Mouse (Mus musculus) c-Kit-positive CD71-negative TER-119-negative erythroid progenitor cells, embryonic 14.5 days (primary cell): ENCODE measurements at regions not wholly inside any gene's neighbourhood (a gene's known extent, or its start where the extent isn't known, plus 50 kb on each side); places are given as distances from the start of the nearest gene placed in this dataset.

ENCODE experiments used
- DNase-seq: peaks from one replicate; pipeline ENCODE4 v3.0.0-alpha.2; 2013; ENCODE audit warnings: low read depth

DNA sequence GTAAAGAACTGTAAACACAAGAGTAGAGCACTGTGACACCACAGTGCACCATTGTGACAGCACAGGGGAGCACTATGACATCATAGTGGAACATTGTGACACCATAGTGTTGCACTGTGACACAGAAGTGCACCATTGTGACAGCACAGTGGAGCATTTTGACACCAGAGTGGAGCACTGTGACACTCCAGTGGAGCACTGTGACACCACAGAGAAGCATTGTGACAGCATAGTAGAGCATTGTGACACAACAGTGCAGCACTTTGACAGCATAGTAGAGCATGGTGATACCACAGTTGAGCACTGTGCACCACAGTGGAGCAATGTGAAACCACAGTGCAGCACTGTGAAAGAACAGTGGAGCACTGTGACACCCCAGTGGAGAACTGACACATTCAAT is 2750.4 kb upstream of the Gm8797 start:
- peak; percentile 3 for DNase-seq

DNA sequence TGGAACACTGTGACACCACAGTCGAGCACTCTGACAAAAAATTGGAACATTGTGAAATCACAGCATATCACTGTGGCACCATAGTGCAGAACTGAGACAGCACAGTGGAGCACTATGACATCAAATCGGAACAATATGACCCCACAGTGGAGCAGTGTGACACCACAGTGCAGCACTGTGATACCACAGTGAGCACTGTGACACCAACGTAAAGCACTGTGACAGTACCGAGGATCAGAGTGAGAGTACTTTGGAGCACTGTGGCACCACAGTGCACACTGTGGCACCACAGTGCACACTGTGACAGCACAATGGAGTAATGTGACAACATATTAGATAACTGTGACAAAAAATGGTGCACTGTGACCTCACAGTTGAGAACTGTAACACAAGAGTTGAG is 2749.4 kb upstream of the Gm8797 start:
- DNase-seq: no peak

DNA sequence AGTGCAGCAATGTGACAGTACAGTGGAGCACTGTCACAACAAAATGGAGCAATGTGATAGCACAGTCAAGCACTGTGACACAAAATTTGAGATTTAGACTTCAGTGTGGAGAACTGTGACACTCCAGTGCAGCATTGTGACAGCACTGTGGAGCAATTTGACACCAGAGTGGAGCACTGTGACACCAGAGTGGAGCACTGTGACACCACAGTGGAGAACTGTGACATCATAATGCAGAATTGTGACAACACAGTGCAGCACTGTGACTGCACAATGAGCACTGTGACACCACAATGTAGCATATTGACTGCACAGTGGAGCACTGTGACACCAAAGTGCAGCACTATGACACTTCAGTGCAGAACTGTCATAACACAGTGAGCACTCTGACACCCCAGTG is 2749.0 kb upstream of the Gm8797 start:
- no peak for DNase-seq

DNA sequence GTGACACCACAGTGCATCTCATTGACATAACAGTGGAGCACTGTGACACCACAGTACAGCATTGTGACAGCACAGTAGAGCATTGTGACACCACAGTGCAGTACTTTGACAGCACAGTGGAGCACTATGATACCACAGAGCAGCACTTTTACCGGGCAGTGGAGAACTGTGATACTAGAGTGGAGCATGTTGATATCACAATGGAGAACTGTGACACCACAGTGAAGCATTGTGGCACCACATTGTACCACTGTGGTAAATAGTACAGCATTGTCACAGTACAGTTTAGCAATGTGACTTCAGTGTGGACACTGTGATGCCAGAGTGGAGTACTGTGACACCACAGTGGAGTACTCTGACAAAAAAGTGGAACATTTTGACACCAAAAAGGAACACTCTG is 2747.2 kb upstream of the Gm8797 start:
- no peak for DNase-seq

DNA sequence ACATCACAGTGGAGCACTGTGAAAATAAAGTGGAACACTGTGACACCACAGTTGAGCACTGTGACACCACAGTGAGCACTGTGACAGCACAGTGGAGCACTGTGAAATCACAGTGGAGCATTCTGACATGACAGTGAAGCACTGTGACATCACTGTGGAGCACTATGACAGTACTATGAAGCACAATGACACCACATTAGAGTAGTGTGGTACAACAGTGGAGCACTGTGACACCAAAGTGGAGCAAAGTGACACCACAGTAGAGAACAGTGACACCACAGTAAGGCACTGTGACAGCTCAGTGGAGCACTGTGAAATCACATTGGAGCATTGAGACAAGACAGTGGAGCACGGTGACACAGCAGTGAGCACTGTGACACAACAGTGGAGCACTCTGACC is 2739.5 kb upstream of the Gm8797 start:
- no peak for DNase-seq

DNA sequence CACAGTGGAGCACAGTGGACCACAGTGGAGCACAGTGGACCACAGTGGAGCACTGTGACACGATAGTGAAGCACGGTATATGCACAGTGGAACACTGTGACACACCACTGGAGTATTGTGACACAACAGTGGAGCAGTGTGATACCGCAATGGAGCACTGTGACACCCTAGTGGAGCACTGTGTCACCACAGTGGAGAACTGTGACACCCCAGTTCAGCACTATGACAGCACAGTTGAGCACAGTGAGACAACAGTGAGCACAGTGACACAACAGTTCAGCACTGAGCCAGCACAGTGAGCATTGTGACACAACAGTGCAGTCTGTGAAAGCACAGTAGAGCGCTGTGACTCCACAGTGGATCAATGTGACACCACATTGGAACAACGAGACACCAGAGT is 2737.7 kb upstream of the Gm8797 start:
- no peak for DNase-seq

DNA sequence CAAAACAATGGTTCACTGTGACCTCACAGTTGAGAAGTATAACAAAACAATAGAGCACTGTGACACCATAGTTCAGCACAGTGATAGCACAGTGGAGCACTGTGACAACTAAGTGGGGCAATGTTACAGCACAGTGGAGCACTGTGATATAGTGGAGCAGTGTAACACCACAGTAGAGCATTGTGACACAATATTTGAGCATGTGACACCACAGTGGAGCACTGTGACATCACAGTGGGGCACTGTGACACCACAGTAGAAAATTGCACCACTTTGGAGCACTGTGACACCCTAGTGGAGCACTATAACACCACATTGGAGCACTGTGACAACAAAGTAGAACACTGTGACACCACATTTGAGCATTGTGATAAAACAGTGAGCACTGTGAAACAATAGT is 2735.6 kb upstream of the Gm8797 start:
- no peak for DNase-seq

DNA sequence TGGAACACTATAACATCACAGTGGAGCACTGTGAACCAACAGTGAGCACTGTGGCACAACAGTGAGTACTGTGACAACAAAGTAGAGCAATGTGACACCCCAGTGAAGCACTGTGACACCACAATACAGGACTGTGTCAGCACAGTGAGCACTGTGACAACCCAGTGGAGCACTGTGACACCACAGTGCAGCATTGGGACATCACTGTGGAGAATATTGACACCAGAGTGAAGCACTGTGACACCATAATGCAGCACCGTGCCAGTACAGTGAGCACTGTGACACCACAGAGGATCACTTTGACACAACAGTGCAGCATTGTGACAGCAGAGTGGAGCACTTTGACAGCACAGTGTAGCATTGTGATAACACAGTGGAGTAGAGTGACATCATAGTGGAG is 2734.0 kb upstream of the Gm8797 start:
- DNase-seq: no peak

DNA sequence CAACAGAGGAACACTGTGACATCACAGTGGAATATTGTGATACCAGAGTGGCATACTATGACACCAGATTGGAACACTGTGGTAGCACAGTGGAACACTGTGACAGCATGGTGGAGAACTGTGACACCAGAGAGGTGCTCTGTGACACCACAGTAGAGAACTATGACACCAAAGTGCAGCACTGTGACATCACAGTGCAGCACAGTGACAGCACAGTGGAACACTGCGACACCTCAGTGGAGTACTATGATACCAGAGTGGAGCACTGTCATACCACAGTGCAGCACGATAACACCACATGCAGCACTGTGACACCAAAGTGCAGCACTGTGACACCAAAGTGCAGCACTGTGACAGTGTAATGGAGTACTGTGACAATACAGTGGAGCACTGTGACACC is 2717.8 kb upstream of the Gm8797 start:
- no peak for DNase-seq
